Mouse (Mus musculus) liver, embryonic 12.5 days (tissue): ENCODE data around the gene Echdc2. TPM values are rescaled to one million over a fixed set of nuclear protein-coding genes. Genes with fewer than 3 reads are reported as not detected.
"Not testable (repeated sequence)": the region's sequence is repeated elsewhere in the genome, so short reads cannot be mapped to it uniquely, and the experiment has no call there.

Source experiments
- ATAC-seq: fragments of 200-750 bp; cut with Nextera tagmentation; 2 replicates; pipeline ENCODE4 v1.8.0; 2017; ENCODE audit warnings: moderate number of reproducible peaks, mild to moderate bottlenecking, moderate library complexity
- H3K27ac ChIP-seq: fragments of 300-500 bp; sonication (generic); 2 replicates; pipeline ENCODE4 v1.5.1; 2016; ENCODE audit warnings: mild to moderate bottlenecking
- H3K27me3 ChIP-seq: fragments of 300-500 bp; sonication (generic); replicated peaks from 2 replicates; pipeline ENCODE4 v1.6.1; 2016; ENCODE audit warnings: mild to moderate bottlenecking, moderate library complexity
- H3K36me3 ChIP-seq: fragments of 300-500 bp; sonication (generic); 2 replicates; pipeline ENCODE4 v1.6.1; 2016; ENCODE audit warnings: mild to moderate bottlenecking, moderate library complexity
- H3K4me1 ChIP-seq: fragments of 300-500 bp; sonication (generic); 2 replicates; pipeline ENCODE4 v1.6.1; 2016
- H3K4me2 ChIP-seq: fragments of 300-500 bp; sonication (generic); 2 replicates; pipeline ENCODE4 v1.6.1; 2016; ENCODE audit warnings: mild to moderate bottlenecking, moderate library complexity
- H3K4me3 ChIP-seq: fragments of 300-500 bp; sonication (generic); 2 replicates; pipeline ENCODE4 v1.5.1; 2016; ENCODE audit warnings: mild to moderate bottlenecking, moderate library complexity
- H3K9ac ChIP-seq: fragments of 300-500 bp; sonication (generic); 2 replicates; pipeline ENCODE4 v1.6.1; 2016; ENCODE audit warnings: mild to moderate bottlenecking, moderate library complexity
- H3K9me3 ChIP-seq: fragments of 300-500 bp; sonication (generic); replicated peaks from 2 replicates; pipeline ENCODE4 v1.6.1; 2016; ENCODE audit warnings: mild to moderate bottlenecking, moderate library complexity
- WGBS: fragments of 180-500 bp; shearing (Covaris S2); methylation state at CpG from one replicate; pipeline ENCODE4 v1.1.7; 2016; ENCODE audit not compliant: insufficient replicate concordance; 5-methylcytosine and 5-hydroxymethylcytosine counted together
- polyA plus RNA-seq: library from polyadenylated mRNA; unstranded; fragments of >200 nt; fragmentation: Nextera tagmentation; extraction: Ambion mirVana; gene quantifications from 2 replicates; pipeline ENCODE4 v1.2.1, GENCODE M21; 2016

Gene Echdc2
- polyA plus RNA-seq, 1 experiment from 2014 or later = 10.2 TPM

- Histone ChIP-seq H3K4me3 (no peak within 1 kb of the TSS), H3K4me1 (no peaks in the 10 kb centered on the region), H3K4me2 (no peak within 1 kb of the TSS), H3K27me3 (no peaks in the 10 kb centered on the region), H3K36me3 (no peaks in the 10 kb centered on the region), H3K27ac (no peak within 1 kb of the TSS), H3K9me3 (peaks cover 8% of the 10 kb centered on the region; the same call in 1 of the 2 replicates), H3K9ac (no peak within 1 kb of the TSS)
- no peak for ATAC-seq
- 60% methylated on average over 1 of the region's 1 CpGs for WGBS
Observed at GRCm38 (mm10) chr4:108144880-108145279, 20.4 kb upstream of the Echdc2 start, which contains the start of gene Scp2. Gene Scp2, minus strand, starts transcription at chr4:108144998.

DNA sequence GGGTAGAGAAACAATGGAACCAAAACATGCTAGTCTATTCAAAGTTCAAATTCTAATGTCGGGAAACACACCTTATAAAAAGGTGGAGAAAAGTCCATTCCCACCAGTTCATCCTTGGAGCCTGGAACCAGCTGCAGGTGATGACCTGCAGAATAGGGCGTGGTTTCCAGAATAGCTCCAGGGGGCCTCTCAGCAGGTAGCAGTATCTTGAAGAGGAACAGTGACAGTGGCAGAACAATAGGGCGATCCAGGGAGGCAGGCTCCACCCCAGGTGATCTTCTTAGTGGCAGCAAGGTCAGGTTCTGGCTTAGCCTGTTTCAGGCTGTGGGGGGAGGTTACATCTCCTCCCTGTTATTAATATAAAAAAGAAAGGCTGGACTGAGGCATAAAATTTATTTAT is 19.7 kb upstream of the Echdc2 start:
- H3K4me1 ChIP-seq, H3K9ac ChIP-seq, H3K9me3 ChIP-seq, ATAC-seq, H3K27me3 ChIP-seq, H3K27ac ChIP-seq, H3K4me2 ChIP-seq, H3K4me3 ChIP-seq, H3K36me3 ChIP-seq: not testable (repeated sequence)
- WGBS = 48% methylated on average over 3 of the region's 3 CpGs

- not testable (repeated sequence) for H3K9me3 ChIP-seq, H3K27ac ChIP-seq, ATAC-seq, H3K4me1 ChIP-seq, H3K27me3 ChIP-seq, H3K9ac ChIP-seq, H3K4me3 ChIP-seq, H3K36me3 ChIP-seq, H3K4me2 ChIP-seq
- WGBS = 72% methylated on average over 1 of the region's 1 CpGs
Observed at GRCm38 (mm10) chr4:108155141-108155540, 10.1 kb upstream of the Echdc2 start.

DNA sequence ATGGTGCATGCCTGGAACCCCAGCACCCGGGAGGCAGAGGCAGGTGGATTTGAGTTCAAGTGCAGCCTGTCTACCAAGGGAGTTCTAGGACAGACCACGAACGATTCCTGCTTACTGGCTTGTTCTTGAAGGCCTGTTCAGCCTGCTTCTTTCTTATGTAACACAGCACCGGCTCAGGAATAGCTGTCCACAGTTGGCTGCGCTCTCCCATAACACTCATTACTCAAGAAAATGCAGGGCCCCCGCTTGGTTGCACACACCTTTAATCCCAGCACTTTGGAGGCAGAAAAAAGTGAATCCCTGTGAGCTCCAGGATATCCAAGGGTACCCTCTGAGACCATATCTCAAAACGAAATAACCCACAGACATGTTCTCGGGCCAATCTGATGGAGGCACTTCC is 3.3 kb upstream of the Echdc2 start:
- peaks cover 29% of the 10 kb centered on the region for H3K27me3 ChIP-seq
- peaks cover 11% of the 10 kb centered on the region for H3K4me1 ChIP-seq
- H3K27ac ChIP-seq = no peak overlapping the region
- no peak overlapping the region for H3K4me3 ChIP-seq
- H3K9me3 ChIP-seq = no peaks in the 10 kb centered on the region
- H3K36me3 ChIP-seq = no peaks in the 10 kb centered on the region
- H3K9ac ChIP-seq = no peak overlapping the region
- H3K4me2 ChIP-seq = no peak overlapping the region
- no peak for ATAC-seq
- 74% methylated on average over 8 of the region's 8 CpGs for WGBS

DNA sequence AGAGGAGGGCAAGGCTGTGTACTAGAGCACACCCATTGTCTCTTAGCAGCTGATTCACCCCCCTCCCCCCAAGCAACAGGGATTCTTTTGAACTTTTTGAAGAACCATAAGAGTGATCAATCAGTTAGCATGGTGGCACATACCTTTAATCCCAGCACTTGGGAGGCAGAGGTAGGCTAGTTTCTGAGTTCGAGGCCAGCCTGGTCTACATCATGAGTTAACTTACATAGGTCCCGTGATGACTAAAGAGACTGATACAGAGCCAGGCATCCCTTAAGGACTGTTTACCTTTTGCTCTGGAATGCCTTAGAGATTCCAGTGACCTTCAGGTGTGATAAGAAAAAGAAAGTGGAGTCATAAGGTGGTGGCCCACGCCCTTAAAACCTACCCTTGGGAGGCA is 1.9 kb upstream of the Echdc2 start:
- 62% methylated on average over 3 of the region's 3 CpGs for WGBS
- no peak overlapping the region for H3K4me3 ChIP-seq
- peaks cover 29% of the 10 kb centered on the region for H3K27me3 ChIP-seq
- ATAC-seq = no peak
- H3K36me3 ChIP-seq = no peaks in the 10 kb centered on the region
- H3K9ac ChIP-seq = no peak overlapping the region
- no peak overlapping the region for H3K4me2 ChIP-seq
- H3K27ac ChIP-seq = no peak overlapping the region
- H3K9me3 ChIP-seq = no peaks in the 10 kb centered on the region
- H3K4me1 ChIP-seq = peaks cover 11% of the 10 kb centered on the region

- H3K4me2 ChIP-seq = no peak overlapping the region
- no peak overlapping the region for H3K27ac ChIP-seq
- H3K4me3 ChIP-seq = no peak overlapping the region
- H3K9me3 ChIP-seq = no peaks in the 10 kb centered on the region
- H3K27me3 ChIP-seq = peaks cover 29% of the 10 kb centered on the region
- H3K36me3 ChIP-seq = no peaks in the 10 kb centered on the region
- no peak overlapping the region for H3K9ac ChIP-seq
- WGBS = 71% methylated on average over 4 of the region's 4 CpGs
- H3K4me1 ChIP-seq = peaks cover 11% of the 10 kb centered on the region
- no peak for ATAC-seq
Observed at GRCm38 (mm10) chr4:108166874-108167273, 1.6 kb downstream of the Echdc2 start.

DNA sequence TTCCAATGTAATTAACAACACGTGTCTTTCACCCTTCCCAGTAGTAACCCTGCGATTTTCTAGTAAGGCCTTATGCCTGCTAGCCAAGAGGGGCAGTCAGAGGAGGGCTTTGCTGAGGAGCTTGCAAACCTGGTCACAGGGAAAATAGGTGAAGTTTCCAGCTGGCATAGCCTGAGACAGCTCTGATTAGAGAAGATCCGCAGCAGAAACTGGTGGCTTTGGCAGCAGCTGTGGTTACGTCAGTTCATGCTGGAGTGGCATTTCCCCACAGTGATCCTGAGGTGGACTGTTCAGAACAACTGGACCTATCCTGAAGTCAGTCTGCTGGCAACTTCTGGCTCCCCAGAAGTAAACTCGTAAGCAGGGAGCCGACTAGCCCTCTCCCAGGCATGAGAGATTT is 2.8 kb downstream of the Echdc2 start:
- Histone ChIP-seq H3K9me3 (no peaks in the 10 kb centered on the region), H3K4me2 (no peak overlapping the region), H3K4me1 (peaks cover 11% of the 10 kb centered on the region), H3K27me3 (peaks cover 29% of the 10 kb centered on the region), H3K36me3 (no peaks in the 10 kb centered on the region), H3K9ac (no peak overlapping the region), H3K27ac (no peak overlapping the region), H3K4me3 (no peak overlapping the region)
- no peak for ATAC-seq
- 69% methylated on average over 6 of the region's 6 CpGs for WGBS

GRCm38 (mm10) chr4:108182278-108182677 is 17.0 kb downstream of the Echdc2 start:
- ATAC-seq = no peak
- 72% methylated on average over 1 of the region's 1 CpGs for WGBS
- Histone ChIP-seq H3K4me2 (no peak overlapping the region), H3K27ac (no peak overlapping the region), H3K9me3 (no peaks in the 10 kb centered on the region), H3K4me3 (no peak overlapping the region), H3K4me1 (no peaks in the 10 kb centered on the region), H3K9ac (no peak overlapping the region), H3K27me3 (no peaks in the 10 kb centered on the region), H3K36me3 (no peaks in the 10 kb centered on the region)

- Histone ChIP-seq H3K27me3 (0 out of 2 replicates have a peak, but pooled peaks cover 4% of the 10 kb centered on the region), H3K36me3 (no peaks in the 10 kb centered on the region), H3K9me3 (no peaks in the 10 kb centered on the region), H3K4me3 (no peak overlapping the region), H3K27ac (no peak overlapping the region), H3K9ac (no peak overlapping the region), H3K4me2 (no peak overlapping the region), H3K4me1 (no peaks in the 10 kb centered on the region)
- 56% methylated on average over 2 of the region's 2 CpGs for WGBS
- ATAC-seq = no peak
Observed at GRCm38 (mm10) chr4:108192821-108193323, 27.6 kb downstream of the Echdc2 start.

GRCm38 (mm10) chr4:108196277-108196855 is 31.1 kb downstream of the Echdc2 start:
- no peak for ATAC-seq
- Histone ChIP-seq H3K9me3 (no peaks in the 10 kb centered on the region), H3K27ac (no peak overlapping the region), H3K36me3 (no peaks in the 10 kb centered on the region), H3K4me2 (no peak overlapping the region), H3K4me1 (no peaks in the 10 kb centered on the region), H3K4me3 (no peak overlapping the region), H3K27me3 (0 out of 2 replicates have a peak, but pooled peaks cover 4% of the 10 kb centered on the region), H3K9ac (no peak overlapping the region)
- 71% methylated on average over 6 of the region's 6 CpGs for WGBS

DNA sequence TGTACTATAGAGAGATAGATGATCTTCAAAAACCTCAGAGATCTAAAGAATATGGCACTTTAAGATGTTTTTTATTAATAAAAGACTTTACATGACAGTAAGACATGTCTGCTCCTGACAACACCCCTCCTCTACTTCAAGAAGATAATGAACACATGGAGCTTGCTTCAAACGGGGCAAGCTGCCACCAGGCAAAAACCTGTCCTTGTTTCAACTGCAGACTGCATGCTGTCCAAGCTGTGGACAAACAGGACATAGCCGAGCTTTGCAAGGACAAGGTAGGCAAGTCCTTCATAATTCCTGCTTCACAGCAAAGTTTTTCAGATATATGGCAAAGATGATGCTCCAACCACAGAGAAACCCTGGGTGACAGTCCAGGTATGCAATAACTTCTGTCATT is 34.0 kb downstream of the Echdc2 start:
- no peak overlapping the region for H3K4me2 ChIP-seq
- H3K27me3 ChIP-seq = 0 out of 2 replicates have a peak, but pooled peaks cover 4% of the 10 kb centered on the region
- no peak overlapping the region for H3K9ac ChIP-seq
- 58% methylated on average over 2 of the region's 2 CpGs for WGBS
- no peak overlapping the region for H3K27ac ChIP-seq
- no peaks in the 10 kb centered on the region for H3K9me3 ChIP-seq
- no peaks in the 10 kb centered on the region for H3K4me1 ChIP-seq
- no peaks in the 10 kb centered on the region for H3K36me3 ChIP-seq
- H3K4me3 ChIP-seq = no peak overlapping the region
- ATAC-seq = no peak

- H3K36me3 ChIP-seq = no peaks in the 10 kb centered on the region
- no peak for ATAC-seq
- 0 out of 2 replicates have a peak, but pooled peaks cover 4% of the 10 kb centered on the region for H3K27me3 ChIP-seq
- 47% methylated on average over 6 of the region's 6 CpGs for WGBS
- H3K27ac ChIP-seq = no peak overlapping the region
- no peaks in the 10 kb centered on the region for H3K9me3 ChIP-seq
- no peak overlapping the region for H3K9ac ChIP-seq
- no peaks in the 10 kb centered on the region for H3K4me1 ChIP-seq
- H3K4me3 ChIP-seq = no peak overlapping the region
- H3K4me2 ChIP-seq = no peak overlapping the region
Observed at GRCm38 (mm10) chr4:108204629-108205028, 39.4 kb downstream of the Echdc2 start.

DNA sequence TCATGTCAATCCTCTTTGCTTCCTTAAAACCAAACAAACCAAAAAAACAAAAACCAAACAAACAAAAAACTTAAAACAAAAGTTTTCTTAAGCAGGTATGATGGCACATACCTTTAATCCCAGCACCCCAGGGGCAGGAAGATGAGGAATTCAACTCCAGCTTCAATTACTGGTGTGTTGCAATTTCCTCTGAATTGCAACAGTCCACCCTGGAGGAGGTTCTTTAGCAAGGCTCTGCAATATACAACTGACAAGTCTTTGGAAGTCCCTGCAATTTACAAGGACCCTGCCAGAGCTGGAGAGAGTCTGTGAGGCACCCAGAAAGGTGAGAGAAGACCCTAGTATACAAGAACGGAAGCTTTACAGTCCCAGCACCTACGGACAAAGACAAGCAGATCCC is 47.8 kb downstream of the Echdc2 start:
- Histone ChIP-seq H3K27me3 (peaks cover 42% of the 10 kb centered on the region), H3K4me3 (no peak overlapping the region), H3K27ac (no peak overlapping the region), H3K4me1 (peaks cover 9% of the 10 kb centered on the region), H3K9me3 (no peaks in the 10 kb centered on the region), H3K36me3 (no peaks in the 10 kb centered on the region), H3K9ac (no peak overlapping the region), H3K4me2 (no peak overlapping the region)
- ATAC-seq = no peak
- 77% methylated on average over 2 of the region's 2 CpGs for WGBS
